Mouse (Mus musculus): ENCODE measurements around the gene Grk2.

- TF ChIP-seq FLI1 (IDR thresholded peaks at IDR 0.05; ENCODE audit: low read length) (no peak), GATA1 (IDR thresholded peaks at IDR 0.05; ENCODE audit: borderline replicate concordance, low read length) (no peak)
Observed at GRCm38 (mm10) chr19:4305491-4306189, 382 bp downstream of the Grk2 start.

Data from megakaryocyte, embryonic 14.5 days (primary cell).